ENCODE assay signal across 9 mouse cellular contexts in the genomic region with DNA sequence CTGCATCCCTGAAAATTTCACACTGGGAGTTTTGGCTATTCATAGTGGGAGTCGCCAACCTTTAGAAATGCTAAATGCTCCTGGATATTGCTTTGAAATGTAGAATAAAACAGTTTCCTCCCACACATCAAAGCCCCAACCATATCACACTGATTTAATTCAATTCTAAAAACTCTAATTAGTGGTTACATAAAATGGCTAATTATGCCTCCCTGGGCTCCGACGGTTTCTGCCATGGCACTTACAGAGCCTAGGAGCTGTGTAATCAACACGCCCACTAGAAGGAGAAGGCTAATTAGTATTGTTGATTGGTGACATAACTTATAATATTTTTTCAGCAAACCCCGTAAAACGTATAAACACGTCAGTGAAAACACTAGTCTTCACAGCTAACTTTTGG. TPM values are rescaled to one million over a fixed set of nuclear protein-coding genes. Genes with fewer than 3 reads are reported as not detected.
DNase-seq lines count a peak whose midpoint lies in the region; ATAC-seq lines count a peak whose summit lies in the region.
"Had no signal": no experiment of that assay in that cellular context is flagged by ENCODE, and none has a peak within 500 bp of the region (broad histone marks: within the 10 kb centered on the region; RNA-seq: fewer than 3 reads in every experiment).

No protein-coding gene starts in this region.

- WGBS in liver, embryonic 13.5 days (ENCODE audit: insufficient replicate concordance), result 18% methylated on average over 7 of the region's 7 CpGs

- no peak overlapping the region for H3K9ac ChIP-seq in liver, embryonic 13.5 days

- no peaks in the 10 kb centered on the region for H3K36me3 ChIP-seq in erythroblast, embryonic 14.5 days (ENCODE audit: control insufficient read depth)
- no peaks in the 10 kb centered on the region for H3K36me3 ChIP-seq in liver, embryonic 13.5 days

- H3K27ac ChIP-seq in liver, embryonic 13.5 days, result no peak overlapping the region

- peaks cover 81% of the 10 kb centered on the region for H3K27me3 ChIP-seq in erythroblast, embryonic 14.5 days (ENCODE audit: control insufficient read depth)
- peaks cover 80% of the 10 kb centered on the region for H3K27me3 ChIP-seq in liver, embryonic 13.5 days

- peaks cover 3% of the 10 kb centered on the region for H3K4me1 ChIP-seq in erythroblast, embryonic 14.5 days (ENCODE audit: control insufficient read depth)
- H3K4me1 ChIP-seq in liver, embryonic 13.5 days (replicated peaks), result peaks cover 29% of the 10 kb centered on the region

- DNase-seq in retina, postnatal 1 day, result peak; percentile 48
- DNase-seq in retina, embryonic 14.5 days (ENCODE audit: low spot score), result no peak
- DNase-seq in liver, embryonic 13.5 days, result no peak
- no peak for DNase-seq in adrenal gland, adult 8-10 months
- no peak for DNase-seq in adrenal gland, postnatal 25 days
- DNase-seq in T-cell, adult 2 months (ENCODE audit: low spot score), result no peak
- DNase-seq: gastrocnemius, postnatal 25 days had no signal

- ATAC-seq in erythroblast, adult 5-6 weeks (replicated peaks; ENCODE audit: low FRiP score, poor library complexity, severe bottlenecking), result no peak
- no peak for ATAC-seq in liver, embryonic 13.5 days (ENCODE audit: low read depth)

- peaks cover 9% of the 10 kb centered on the region for H3K9me3 ChIP-seq in erythroblast, embryonic 14.5 days (ENCODE audit: control insufficient read depth, low read length)
- no peaks in the 10 kb centered on the region for H3K9me3 ChIP-seq in liver, embryonic 13.5 days (replicated peaks)

- peak overlapping the region; percentile 85 for H3K4me2 ChIP-seq in liver, embryonic 13.5 days

- peak overlapping the region; percentile 58 for H3K4me3 ChIP-seq in erythroblast, embryonic 14.5 days (replicated peaks)
- peak overlapping the region; percentile 67 for H3K4me3 ChIP-seq in liver, embryonic 13.5 days (replicated peaks)

RNA-seq across cellular contexts. Expression of gene Vangl1, which starts 1.4 kb away (rescaled TPM):
- 41.9 and 50.0 TPM in 2 replicates for polyA plus RNA-seq in erythroblast, embryonic 14.5 days (2012)
- total RNA-seq in erythroblast, adult 5-6 weeks (2015; ENCODE audit: low replicate concordance), result 54.0 and 65.0 TPM in 2 replicates
- total RNA-seq in erythroblast, adult 5-6 weeks (2017; ENCODE audit: low replicate concordance), result 178 and 194 TPM in 2 replicates
- polyA plus RNA-seq in liver, embryonic 13.5 days (2015; fragmentation: Nextera tagmentation; extraction: Ambion mirVana), result 59.4 and 73.6 TPM in 2 replicates
- total RNA-seq in adrenal gland, adult 8-10 months (2022), result 10 to 100 TPM; 25.7 to 40.5 (median 29.8) TPM
- 29.7 and 38.9 TPM in 2 replicates for total RNA-seq in adrenal gland, postnatal 25 days (2021)
